Mouse (Mus musculus): ENCODE results near the gene Rpp14.
A peak's percentile ranks its signal among the peaks of the same experiment; 100 is the strongest.
"Not testable (repeated sequence)": the region's sequence is repeated elsewhere in the genome, so short reads cannot be mapped to it uniquely, and the experiment has no call there.

The Rpp14 gene

DNA sequence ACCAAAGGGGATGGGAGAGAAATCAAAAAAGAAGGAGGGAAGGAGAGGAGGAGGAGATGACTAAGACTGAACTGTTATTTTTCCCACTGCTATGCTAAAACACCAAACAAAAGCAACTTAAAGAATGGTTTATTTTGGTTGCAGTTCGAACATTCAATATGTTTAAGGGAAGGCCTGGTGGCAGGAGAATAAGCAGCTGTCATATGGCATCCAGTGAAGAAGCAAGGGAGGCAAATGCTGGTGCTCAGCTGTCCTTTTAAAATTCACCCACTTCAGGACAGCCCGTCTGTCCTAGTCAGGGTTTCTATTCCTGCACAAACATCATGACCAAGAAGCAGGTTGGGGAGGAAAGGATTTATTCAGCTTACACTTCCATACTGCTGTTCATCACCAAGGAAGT is 37.2 kb downstream of the Rpp14 start:
- DNase-seq: no peak

DNA sequence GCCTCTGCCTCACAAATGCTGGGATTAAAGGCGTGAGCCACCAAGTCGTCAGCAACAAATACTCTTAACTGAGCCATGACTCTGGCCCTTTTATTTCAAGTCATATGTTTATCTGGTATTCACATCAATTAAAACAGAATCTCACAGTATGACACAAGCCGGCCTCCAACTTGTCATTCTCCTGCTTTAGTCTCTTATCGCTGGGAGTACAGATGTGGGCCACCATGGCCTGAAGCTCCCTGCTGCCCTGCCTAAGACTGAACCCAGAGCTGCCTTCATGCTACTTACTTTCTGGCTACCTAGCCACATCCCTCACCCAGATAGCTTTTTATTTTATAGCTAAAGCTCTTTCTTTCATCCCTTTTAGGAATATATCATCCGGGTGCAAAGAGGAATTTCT is 39.3 kb downstream of the Rpp14 start:
- no peak for DNase-seq

DNA sequence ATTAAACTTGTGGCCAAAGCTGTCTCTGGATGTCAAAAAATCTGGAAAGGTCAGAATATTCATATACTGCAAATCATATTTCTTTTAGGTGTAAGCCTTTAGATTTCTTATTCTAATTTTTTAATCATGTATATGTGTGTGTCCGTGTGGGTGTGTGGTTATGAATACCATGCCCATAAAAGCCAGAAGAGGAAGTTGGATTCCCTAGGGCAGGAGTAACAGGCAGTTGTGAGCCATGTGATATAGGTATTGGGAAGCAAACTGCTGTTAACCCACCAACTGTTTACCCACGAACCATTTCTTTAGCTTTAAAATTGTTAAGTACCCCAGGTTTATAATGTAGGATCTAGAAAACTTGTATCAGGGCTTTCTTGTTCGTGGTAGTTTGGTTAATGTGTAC is 39.7 kb downstream of the Rpp14 start:
- DNase-seq: no peak

DNA sequence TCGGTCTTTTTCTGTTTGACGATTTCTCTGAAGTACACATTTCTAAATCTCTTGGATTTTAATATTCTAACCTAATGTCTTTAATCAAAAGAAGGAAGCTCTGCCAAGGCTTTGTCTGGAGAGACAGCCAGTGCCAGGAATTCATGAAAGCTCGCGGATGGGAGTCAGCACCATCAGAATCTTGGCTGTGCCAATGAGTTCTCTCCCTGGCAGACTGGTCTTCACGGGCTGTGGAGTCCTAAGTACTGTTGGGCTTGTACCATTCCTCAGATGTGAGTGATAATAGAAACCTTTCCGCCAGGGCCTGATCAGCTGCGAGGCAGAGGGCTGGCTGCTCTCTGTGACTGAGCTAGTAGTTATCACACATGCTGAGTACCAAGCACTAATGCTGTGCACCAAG is 43.0 kb downstream of the Rpp14 start:
- DNase-seq: peak; percentile 65

- DNase-seq: not testable (repeated sequence)
Measured at GRCm38 (mm10) chr14:8123611-8124010, 43.4 kb downstream of the Rpp14 start.

DNA sequence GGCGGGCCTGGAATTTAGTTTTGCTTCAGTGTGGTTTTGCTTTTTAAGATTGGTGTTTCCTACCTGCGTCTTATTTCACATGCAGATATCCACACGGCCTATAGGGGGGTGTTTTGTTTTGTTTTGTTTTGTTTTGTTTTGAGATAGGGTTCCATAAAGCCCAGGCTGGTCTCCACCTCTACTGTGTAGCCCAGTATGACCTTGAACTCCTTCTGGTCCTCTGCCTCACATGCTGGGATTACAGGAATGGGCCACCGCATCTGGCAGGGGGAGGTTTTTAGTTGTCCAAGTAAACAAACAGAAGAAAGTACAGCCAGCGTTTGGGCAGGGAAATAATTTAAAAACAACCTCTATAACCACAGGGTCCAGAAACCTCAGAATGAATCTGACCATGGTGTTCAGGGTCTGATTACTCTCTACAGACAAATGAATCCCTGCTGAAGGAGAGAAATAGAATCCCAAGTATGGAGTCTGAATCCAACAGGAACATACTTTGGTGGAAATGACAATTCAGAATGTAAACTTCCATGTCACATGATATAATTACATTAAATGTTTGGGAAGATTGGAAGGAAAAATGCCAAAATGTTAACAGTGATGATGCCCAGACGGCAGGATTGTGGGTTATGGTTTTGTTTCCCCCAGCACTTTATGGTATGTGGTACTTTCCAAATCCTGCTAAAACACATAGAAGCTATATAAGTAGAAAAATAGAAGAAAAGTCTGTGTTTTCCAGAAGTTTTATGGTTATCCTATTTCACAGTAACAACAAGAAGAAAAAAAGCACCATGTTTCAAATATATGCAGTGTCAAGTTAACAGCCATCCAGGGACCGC is 44.1 kb downstream of the Rpp14 start:
- DNase-seq: no peak

DNA sequence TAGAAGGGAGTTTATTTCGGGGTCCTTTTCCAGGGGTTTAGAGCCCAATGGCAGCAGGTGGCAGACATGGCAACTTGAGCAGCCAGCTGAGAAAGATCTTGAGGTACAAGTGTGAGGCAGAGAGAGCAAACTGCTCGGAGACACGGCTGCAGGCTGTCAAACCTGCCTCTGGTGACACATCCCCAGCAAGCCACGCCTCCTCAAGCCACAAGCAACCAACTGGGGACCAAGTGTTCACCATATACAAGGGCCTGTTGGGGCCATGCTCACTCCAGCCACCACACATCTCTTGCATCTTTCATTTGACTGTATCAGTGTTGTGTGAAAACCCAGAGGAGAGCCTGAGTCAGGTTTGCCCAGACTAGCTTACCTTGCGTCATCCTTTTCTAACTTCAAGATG is 47.8 kb downstream of the Rpp14 start:
- no peak for DNase-seq

GRCm38 (mm10) chr14:8132789-8133188 is 52.6 kb downstream of the Rpp14 start:
- no peak for DNase-seq

DNA sequence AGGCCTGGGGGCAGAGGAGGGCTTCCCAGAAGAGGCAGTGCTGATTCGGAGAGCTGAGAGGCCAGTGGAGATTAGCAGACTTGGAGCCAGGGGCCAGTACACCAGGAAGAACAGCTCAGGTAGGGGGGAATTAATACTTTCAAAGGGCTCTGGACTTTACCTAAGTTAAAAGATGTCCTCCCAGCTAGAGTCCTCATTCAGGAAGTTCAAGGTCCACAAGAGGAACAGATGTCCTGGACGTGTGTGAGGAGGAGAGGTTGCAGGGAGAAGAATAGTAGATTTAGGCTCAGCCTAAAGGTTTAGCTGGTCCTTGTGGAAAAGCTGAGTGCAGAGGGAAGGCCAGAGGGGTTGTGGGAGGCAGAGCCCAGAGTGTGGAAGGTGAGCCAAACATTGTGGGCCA is 54.1 kb downstream of the Rpp14 start:
- no peak for DNase-seq

GRCm38 (mm10) chr14:8135130-8135529 is 55.0 kb downstream of the Rpp14 start:
- peak; percentile 81 for DNase-seq

- no peak for DNase-seq
Measured at GRCm38 (mm10) chr14:8139724-8140710, 59.9 kb downstream of the Rpp14 start.

GRCm38 (mm10) chr14:8141131-8141530 is 61.0 kb downstream of the Rpp14 start:
- no peak for DNase-seq

Measured in cerebellum, adult 9-10 months (tissue).